Mouse (Mus musculus) heart, postnatal 0 days (tissue): ENCODE measurements around the gene Gm20425. TPM values are rescaled to one million over a fixed set of nuclear protein-coding genes. Genes with fewer than 3 reads are reported as not detected.

Experiments
- ATAC-seq: fragments of 200-750 bp; cut with Nextera tagmentation; 2 replicates; pipeline ENCODE4 v1.8.0; 2017; ENCODE audit warnings: low read depth, moderate number of reproducible peaks, moderate library complexity; ENCODE audit not compliant: insufficient read depth
- DNase-seq: peaks from one replicate; pipeline ENCODE4 v3.0.0-alpha.2; 2016; ENCODE audit warnings: low spot score
- H3K27ac ChIP-seq: fragments of 300-500 bp; sonication (generic); 2 replicates; pipeline ENCODE4 v1.5.1; 2014; ENCODE audit warnings: low read depth, mild to moderate bottlenecking
- H3K27me3 ChIP-seq: fragments of 300-500 bp; sonication (generic); 2 replicates; pipeline ENCODE4 v1.6.1; 2014; ENCODE audit warnings: low read length, mixed read lengths; ENCODE audit not compliant: control insufficient read depth, insufficient read depth
- H3K36me3 ChIP-seq: fragments of 300-500 bp; sonication (generic); replicated peaks from 2 replicates; pipeline ENCODE4 v1.6.1; 2014; ENCODE audit warnings: low read length, mixed read lengths; ENCODE audit not compliant: control insufficient read depth, insufficient read depth
- H3K4me1 ChIP-seq: fragments of 300-500 bp; sonication (generic); 2 replicates; pipeline ENCODE4 v1.6.1; 2014; ENCODE audit warnings: antibody characterized with exemption; ENCODE audit not compliant: control insufficient read depth, insufficient read depth
- H3K4me2 ChIP-seq: fragments of 300-500 bp; sonication (generic); 2 replicates; pipeline ENCODE4 v1.6.1; 2014; ENCODE audit warnings: low read depth, mild to moderate bottlenecking, low read length, moderate library complexity
- H3K4me3 ChIP-seq: fragments of 300-500 bp; sonication (generic); 2 replicates; pipeline ENCODE4 v1.5.1; 2014; ENCODE audit warnings: low read depth, low read length
- H3K9ac ChIP-seq: fragments of 300-500 bp; sonication (generic); replicated peaks from 2 replicates; pipeline ENCODE4 v1.6.1; 2014; ENCODE audit warnings: low read depth, low read length, mixed read lengths
- H3K9me3 ChIP-seq: fragments of 300-500 bp; sonication (generic); replicated peaks from 2 replicates; pipeline ENCODE4 v1.6.1; 2016; ENCODE audit warnings: low read length; ENCODE audit not compliant: control insufficient read depth
- CTCF ChIP-seq: IDR thresholded peaks from 2 replicates; pipeline ENCODE4 v1.5.1; 2016; ENCODE audit warnings: antibody characterized with exemption, control low read depth, low read depth
- EP300 ChIP-seq: IDR thresholded peaks from 2 replicates; pipeline ENCODE4 v1.6.1; 2016; ENCODE audit warnings: antibody characterized with exemption, low read depth
- WGBS: fragments of 180-500 bp; shearing (Covaris S2); extraction: QIAGEN DNeasy Blood & Tissue Kit; methylation state at CpG from one replicate; pipeline ENCODE4 v1.1.7; 2014; 5-methylcytosine and 5-hydroxymethylcytosine counted together
- polyA plus RNA-seq: library from polyadenylated mRNA; unstranded; fragments of >200 nt; fragmentation: Nextera tagmentation; extraction: Ambion mirVana; gene quantifications from 2 replicates; pipeline ENCODE4 v1.2.1, GENCODE M21; 2015
- total RNA-seq: library from RNA; depleted of rRNA; stranded (reverse); fragments of >200 nt; gene quantifications from 2 replicates; pipeline ENCODE4 v1.2.3, GENCODE M21; 2014; ENCODE audit warnings: low replicate concordance

Gm20425 gene
- total and polyA plus RNA-seq, 2 experiments from 2014 or later = 3.0 to 4.2 TPM

- ATAC-seq (no peak), DNase-seq (no peak)
- Histone ChIP-seq H3K27me3 (no peaks in the 10 kb centered on the region; the same call in 1 of the 2 replicates), H3K27ac (no peak overlapping the region), H3K36me3 (no peaks in the 10 kb centered on the region), H3K4me3 (no peak overlapping the region), H3K4me2 (no peak overlapping the region), H3K9me3 (no peaks in the 10 kb centered on the region), H3K9ac (no peak overlapping the region), H3K4me1 (no peaks in the 10 kb centered on the region)
- no peak for TF ChIP-seq CTCF
- 90% methylated on average over 7 of the region's 7 CpGs for WGBS
These were observed 5.4 kb downstream of the Gm20425 start for GRCm38 (mm10) chr9:103224721-103225120.

DNA sequence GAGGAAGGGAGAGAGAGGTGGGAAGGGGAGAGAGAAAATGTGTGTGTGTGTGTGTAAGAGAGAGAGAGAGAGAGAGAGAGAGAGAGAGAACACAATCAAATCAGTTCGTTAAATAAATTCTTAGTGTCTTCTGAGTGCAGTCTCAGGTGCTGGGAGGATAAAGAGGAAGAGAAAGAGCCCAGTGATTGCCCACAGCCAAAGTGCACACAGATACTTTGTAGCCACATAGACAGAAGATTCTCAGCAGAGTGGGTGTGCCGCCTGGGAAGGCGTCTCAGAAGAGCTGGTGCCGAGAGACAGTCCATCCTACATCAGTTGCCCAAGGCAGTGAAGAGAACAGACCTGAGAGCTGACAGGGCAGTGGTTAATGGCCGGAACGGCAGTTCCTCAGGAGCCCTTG lies 15.8 kb downstream of the Gm20425 start:
- no peak overlapping the region for H3K27ac ChIP-seq
- H3K4me3 ChIP-seq = no peak overlapping the region
- 0 out of 2 replicates have a peak, but pooled peaks cover 6% of the 10 kb centered on the region for H3K4me1 ChIP-seq
- H3K36me3 ChIP-seq = no peaks in the 10 kb centered on the region
- no peak overlapping the region for H3K9ac ChIP-seq
- H3K27me3 ChIP-seq = no peaks in the 10 kb centered on the region
- no peak for DNase-seq
- H3K9me3 ChIP-seq = no peaks in the 10 kb centered on the region
- 84% methylated on average over 6 of the region's 6 CpGs for WGBS
- TF ChIP-seq EP300 = no peak
- TF ChIP-seq CTCF = no peak
- H3K4me2 ChIP-seq = no peak overlapping the region
- ATAC-seq = no peak

DNA sequence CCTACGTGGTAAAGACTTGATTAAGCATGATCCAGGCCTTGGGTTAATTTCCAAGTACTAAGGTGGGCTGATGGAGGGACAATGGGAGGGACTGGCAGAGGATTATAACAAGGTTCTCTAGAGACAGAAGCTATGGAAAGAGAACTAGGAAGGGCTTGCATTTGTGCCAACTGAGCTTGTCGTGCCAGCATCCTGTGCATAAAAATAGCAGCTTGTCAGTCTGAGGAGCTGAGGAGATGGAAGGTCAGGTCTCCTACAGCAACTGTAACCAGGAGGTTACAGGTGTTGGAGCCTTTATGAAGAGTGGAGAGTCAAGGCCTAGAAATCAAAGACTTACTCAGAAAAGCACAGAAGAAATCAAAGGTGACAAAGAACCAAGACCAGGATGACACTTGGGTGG lies 16.5 kb downstream of the Gm20425 start:
- no peak overlapping the region for H3K4me3 ChIP-seq
- ATAC-seq (0 out of 2 replicates have a peak, but pooled peaks have one; percentile 36), DNase-seq (peak; percentile 74)
- TF ChIP-seq EP300 = no peak
- TF ChIP-seq CTCF = no peak
- WGBS = 35% methylated on average over 2 of the region's 2 CpGs
- no peaks in the 10 kb centered on the region for H3K36me3 ChIP-seq
- H3K9ac ChIP-seq = no peak overlapping the region
- H3K27me3 ChIP-seq = no peaks in the 10 kb centered on the region
- H3K4me1 ChIP-seq = 0 out of 2 replicates have a peak, but pooled peaks cover 6% of the 10 kb centered on the region
- no peak overlapping the region for H3K4me2 ChIP-seq
- no peaks in the 10 kb centered on the region for H3K9me3 ChIP-seq
- H3K27ac ChIP-seq = no peak overlapping the region

GRCm38 (mm10) chr9:103212654-103213420 lies 17.3 kb downstream of the Gm20425 start:
- Histone ChIP-seq H3K4me1 (0 out of 2 replicates have a peak, but pooled peaks cover 6% of the 10 kb centered on the region), H3K27me3 (no peaks in the 10 kb centered on the region), H3K36me3 (no peaks in the 10 kb centered on the region), H3K4me2 (peak overlapping the region; percentile 56), H3K9ac (no peak overlapping the region), H3K27ac (no peak overlapping the region), H3K4me3 (peak overlapping the region; percentile 42), H3K9me3 (no peaks in the 10 kb centered on the region)
- WGBS = 57% methylated on average over 28 of the region's 28 CpGs
- ATAC-seq (no peak), DNase-seq (peak; percentile 35)
- TF ChIP-seq CTCF = no peak
- no peak for TF ChIP-seq EP300

DNA sequence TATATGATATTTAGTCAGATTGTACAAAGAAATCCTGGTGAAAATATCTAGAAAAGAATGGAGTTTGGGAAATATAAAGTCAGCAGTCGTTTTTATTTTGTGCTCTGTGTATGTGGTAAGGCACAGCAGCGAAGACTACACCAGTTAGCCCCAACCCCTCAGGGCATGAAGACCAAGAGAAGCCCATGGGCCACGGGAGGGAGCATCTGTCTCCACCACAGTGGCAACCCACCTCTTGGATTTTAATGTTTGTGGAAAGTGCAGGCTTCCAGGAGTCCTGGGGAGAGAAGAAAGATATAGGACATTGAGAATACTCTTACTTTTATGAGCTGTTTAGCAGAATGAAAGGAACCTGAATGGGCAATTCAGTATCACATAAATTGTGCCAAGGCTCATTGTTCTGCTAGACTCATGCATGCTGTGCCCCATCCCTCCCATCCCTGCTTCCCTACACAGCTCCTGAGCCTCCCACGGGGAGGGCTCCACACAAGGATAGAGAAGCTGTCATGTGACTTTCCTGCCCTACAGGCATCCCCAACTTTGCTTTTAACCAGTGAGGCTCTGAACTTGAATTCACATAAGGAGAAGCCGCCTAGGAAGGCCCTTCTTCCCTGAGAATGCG lies 21.2 kb downstream of the Gm20425 start:
- no peak for ATAC-seq
- 63% methylated on average over 6 of the region's 6 CpGs for WGBS
- no peaks in the 10 kb centered on the region for H3K9me3 ChIP-seq
- no peak overlapping the region for H3K4me2 ChIP-seq
- H3K27ac ChIP-seq = no peak overlapping the region
- no peak for DNase-seq
- H3K36me3 ChIP-seq = no peaks in the 10 kb centered on the region
- TF ChIP-seq CTCF (no peak), EP300 (no peak)
- 0 out of 2 replicates have a peak, but pooled peaks cover 6% of the 10 kb centered on the region for H3K4me1 ChIP-seq
- H3K27me3 ChIP-seq = no peaks in the 10 kb centered on the region
- H3K9ac ChIP-seq = no peak overlapping the region
- H3K4me3 ChIP-seq = no peak overlapping the region
